Comparison of ENCODE assay signal across 16 mouse cellular contexts in the genomic region with DNA sequence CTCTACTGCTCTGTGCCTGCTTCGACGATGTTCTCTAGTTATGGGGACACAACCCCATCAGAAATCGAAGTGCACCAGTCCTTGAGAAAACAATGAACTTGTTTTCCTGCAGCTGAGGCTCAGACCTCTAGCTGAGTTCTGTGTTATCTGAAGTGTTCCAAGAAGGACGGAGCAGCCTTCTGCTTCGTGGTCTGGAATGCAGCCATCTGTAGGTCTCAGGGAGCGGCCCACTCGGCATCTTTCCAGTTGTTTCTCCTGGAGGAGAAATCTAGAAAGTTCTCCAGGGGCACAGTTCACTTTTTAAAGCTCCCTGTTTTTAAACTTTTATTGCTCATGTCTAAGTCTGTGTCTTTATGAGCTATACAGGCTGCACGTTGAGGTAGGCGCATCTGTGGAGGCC.
DNase-seq lines count a peak whose midpoint lies in the region; ATAC-seq and TF ChIP-seq lines count a peak whose summit lies in the region.
"Had no signal": no experiment of that assay in that cellular context is flagged by ENCODE, and none has a peak within 500 bp of the region (broad histone marks: within the 10 kb centered on the region; RNA-seq: fewer than 3 reads in every experiment).

No protein-coding gene starts in this region.

- 37% methylated on average over 9 of the region's 9 CpGs for WGBS in stomach, postnatal 0 days

- H3K4me3 ChIP-seq in stomach, postnatal 0 days (ENCODE audit: low read depth, low read length): no peak overlapping the region
- H3K4me3 ChIP-seq: lung, embryonic 15.5 days; stomach, embryonic 15.5 days had no signal

- no peak overlapping the region for H3K9ac ChIP-seq in stomach, postnatal 0 days (ENCODE audit: low read length)
- H3K9ac ChIP-seq: lung, embryonic 15.5 days; stomach, embryonic 15.5 days had no signal

- no peak overlapping the region for H3K4me2 ChIP-seq in stomach, postnatal 0 days (replicated peaks; ENCODE audit: low read depth)
- H3K4me2 ChIP-seq: lung, embryonic 15.5 days; stomach, embryonic 15.5 days had no signal

- no peaks in the 10 kb centered on the region for H3K27me3 ChIP-seq in stomach, postnatal 0 days (ENCODE audit: control insufficient read depth, insufficient read depth, low read length)
- H3K27me3 ChIP-seq: lung, embryonic 15.5 days; stomach, embryonic 15.5 days had no signal

- no peak for TF ChIP-seq CTCF in stomach, postnatal 0 days (IDR thresholded peaks at IDR 0.05; ENCODE audit: low read depth)

- no peak for TF ChIP-seq EP300 in stomach, postnatal 0 days (optimal IDR thresholded peaks at IDR 0.05)

- H3K27ac ChIP-seq in stomach, postnatal 0 days (replicated peaks): no peak overlapping the region
- H3K27ac ChIP-seq: lung, embryonic 15.5 days; stomach, embryonic 15.5 days had no signal

- intact Hi-C loops in heart, postnatal 10 days (cut with DNase I): no loop called here

- DNase-seq in adrenal gland, adult 2 months: peak; percentile 15
- DNase-seq in adrenal gland, postnatal 36 days: no peak
- DNase-seq in heart, postnatal 4 days: peak; percentile 36
- no peak for DNase-seq in heart, postnatal 10 days
- peak; percentile 69 for DNase-seq in ovary, adult 18-20 months (ENCODE audit: low spot score)
- no peak for DNase-seq in ovary, postnatal 10 days (ENCODE audit: low spot score)
- DNase-seq in stomach, postnatal 0 days (ENCODE audit: low spot score): peak; percentile 44
- no peak for DNase-seq in layer of hippocampus, adult 9-10 months (ENCODE audit: low spot score)
- DNase-seq: cerebellum, adult 11-12 months; gastrocnemius, postnatal 10 days; liver; midbrain, embryonic 14.5 days; retina, postnatal 1 day; thymus, postnatal 36 days had no signal

- H3K4me1 ChIP-seq in stomach, postnatal 0 days (replicated peaks; ENCODE audit: control insufficient read depth, insufficient read depth): no peaks in the 10 kb centered on the region; the same call in none of the 2 replicates
- H3K4me1 ChIP-seq: stomach, embryonic 15.5 days had no signal

- no peaks in the 10 kb centered on the region for H3K36me3 ChIP-seq in stomach, postnatal 0 days (ENCODE audit: control insufficient read depth, insufficient read depth, low read length)
- H3K36me3 ChIP-seq: lung, embryonic 15.5 days; stomach, embryonic 15.5 days had no signal

- no peaks in the 10 kb centered on the region for H3K9me3 ChIP-seq in stomach, postnatal 0 days (ENCODE audit: control insufficient read depth, low read length)
- H3K9me3 ChIP-seq: lung, embryonic 15.5 days; stomach, embryonic 15.5 days had no signal

- no peak for ATAC-seq in stomach, postnatal 0 days (ENCODE audit: low FRiP score, low TSS enrichment)

Comparison
In these comparisons a context has a peak if more than half of its experiments do, and no peak if none do; other contexts are left out.
1. DNase-seq: peak in adrenal gland, adult 2 months (single experiment), heart, postnatal 4 days (single experiment), ovary, adult 18-20 months (single experiment) and stomach, postnatal 0 days (single experiment); none in adrenal gland, postnatal 36 days (0 of 2), heart, postnatal 10 days (0 of 2), ovary, postnatal 10 days (single experiment) and layer of hippocampus, adult 9-10 months (single experiment).